Comparison of ENCODE assay signal across 19 mouse cellular contexts in the genomic region with DNA sequence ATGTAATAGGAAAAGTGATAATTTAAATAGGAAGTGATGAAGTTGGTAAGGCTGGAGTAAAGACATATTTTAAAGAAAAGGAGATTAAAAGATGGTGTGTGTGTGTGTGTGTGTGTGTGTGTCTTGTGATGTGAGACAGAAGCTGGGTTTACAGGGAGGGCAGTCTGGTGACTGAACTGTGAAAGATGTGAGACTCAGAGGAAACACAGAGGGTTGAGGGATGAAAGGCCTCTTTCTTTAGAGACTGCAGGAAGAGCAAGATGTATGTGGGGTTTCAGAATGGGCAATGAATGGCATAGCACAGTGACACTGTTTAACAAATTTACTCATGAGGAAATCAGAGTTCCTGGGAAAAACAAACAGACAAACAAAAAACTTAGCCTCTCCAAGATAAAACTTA.
"Had no signal": no experiment of that assay in that cellular context is flagged by ENCODE, and none has a peak within 500 bp of the region (broad histone marks: within the 10 kb centered on the region; RNA-seq: fewer than 3 reads in every experiment).

No protein-coding gene starts in this region.

- DNase-seq: kidney, adult 11 months; kidney, adult 8-10 months; kidney, postnatal 10 days; kidney, postnatal 36 days; layer of hippocampus, postnatal 36 days; liver, embryonic 13.5 days; lung, adult 2 months; lung, postnatal 14 days; lung, postnatal 4 days; right cerebral cortex, adult 18-20 months; right cerebral cortex, postnatal 14 days; right cerebral cortex, postnatal 4 days; thymus, adult 2 months; thymus, postnatal 14 days; thymus, postnatal 4 days had no signal

- H3K4me1 ChIP-seq: kidney, embryonic 15.5 days; liver, embryonic 13.5 days had no signal

- H3K36me3 ChIP-seq: kidney, embryonic 15.5 days; liver, embryonic 13.5 days had no signal

- H3K4me3 ChIP-seq: kidney, embryonic 15.5 days; left cerebral cortex, adult 2 months; liver, embryonic 13.5 days; myocyte had no signal

- H3K9me3 ChIP-seq: kidney, embryonic 15.5 days; liver, embryonic 13.5 days had no signal

- H3K27ac ChIP-seq: kidney, embryonic 15.5 days; left cerebral cortex, adult 2 months; liver, embryonic 13.5 days; stomach, postnatal 0 days had no signal

- H3K9ac ChIP-seq: kidney, embryonic 15.5 days; liver, embryonic 13.5 days had no signal

- H3K4me2 ChIP-seq: kidney, embryonic 15.5 days; liver, embryonic 13.5 days had no signal

- H3K27me3 ChIP-seq: kidney, embryonic 15.5 days; liver, embryonic 13.5 days had no signal
